Mouse (Mus musculus): ENCODE data around the gene Rrbp1.
A peak's percentile ranks its signal among the peaks of the same experiment; 100 is the strongest.

Gene Rrbp1

GRCm38 (mm10) chr2:143914760-143915599 lies 96.1 kb downstream of the Rrbp1 start, which contains the start of gene Dstn:
TSS of gene Dstn (plus strand) at chr2:143915320.
- peak; percentile 99 for DNase-seq

DNA sequence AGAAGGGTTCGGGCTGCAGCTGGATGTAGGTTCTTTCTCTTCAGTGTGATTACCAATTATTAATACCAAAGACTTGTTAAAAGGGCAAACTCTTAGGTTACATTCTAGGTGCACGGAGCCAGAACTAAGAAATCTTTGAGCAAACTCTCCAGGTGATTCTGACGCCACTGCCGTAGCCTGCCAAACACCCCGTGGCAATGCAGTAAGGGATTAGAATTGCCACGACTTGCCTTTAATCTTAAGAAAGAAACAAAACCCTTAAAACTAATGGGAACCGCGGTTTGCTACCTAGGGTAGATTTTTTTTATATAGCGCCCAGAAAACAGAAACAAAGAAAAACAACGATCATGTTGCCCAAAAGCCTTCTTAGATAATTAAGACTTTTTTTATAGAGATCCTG lies 96.8 kb downstream of the Rrbp1 start:
- DNase-seq: no peak

DNA sequence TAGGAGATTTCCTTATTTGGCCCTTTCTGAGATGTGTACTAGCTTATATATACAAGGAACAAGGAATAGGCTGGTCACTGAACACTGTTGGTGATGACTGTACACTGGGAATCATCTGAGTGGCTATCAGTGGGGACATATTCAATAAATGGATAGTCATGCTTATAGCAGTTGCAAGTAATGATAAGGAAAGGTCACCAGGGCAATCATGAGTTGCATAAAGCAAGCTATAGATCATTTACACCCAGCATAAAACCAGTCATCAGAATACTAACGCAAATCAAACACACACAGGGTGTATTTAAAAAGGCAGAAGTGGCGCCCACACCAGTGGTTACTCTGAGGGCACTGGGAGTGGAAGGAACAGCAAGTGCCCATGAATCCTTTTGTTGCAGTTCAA lies 98.9 kb downstream of the Rrbp1 start:
- DNase-seq: no peak

GRCm38 (mm10) chr2:143909230-143909629 lies 101.8 kb downstream of the Rrbp1 start:
- DNase-seq: no peak

DNA sequence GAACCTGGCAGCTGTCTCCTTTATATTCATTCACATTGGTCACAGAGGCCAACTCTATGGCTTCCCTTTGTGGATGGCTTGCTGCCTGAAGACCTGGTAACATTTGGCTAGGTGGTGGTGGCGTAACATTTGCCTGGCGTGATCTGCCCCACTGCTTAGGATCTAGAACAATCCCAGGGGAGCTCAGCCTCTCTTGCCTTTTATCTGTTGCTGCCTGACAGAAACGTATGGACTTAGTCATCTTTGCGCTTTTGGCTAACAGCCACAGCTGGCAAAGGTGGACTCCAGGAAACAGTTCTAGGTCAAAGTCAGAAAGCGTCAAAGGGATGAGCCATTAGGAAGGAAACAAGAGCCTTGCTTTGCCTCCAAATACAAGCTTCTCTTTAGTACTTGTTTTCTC lies 106.2 kb downstream of the Rrbp1 start:
- no peak for DNase-seq

DNA sequence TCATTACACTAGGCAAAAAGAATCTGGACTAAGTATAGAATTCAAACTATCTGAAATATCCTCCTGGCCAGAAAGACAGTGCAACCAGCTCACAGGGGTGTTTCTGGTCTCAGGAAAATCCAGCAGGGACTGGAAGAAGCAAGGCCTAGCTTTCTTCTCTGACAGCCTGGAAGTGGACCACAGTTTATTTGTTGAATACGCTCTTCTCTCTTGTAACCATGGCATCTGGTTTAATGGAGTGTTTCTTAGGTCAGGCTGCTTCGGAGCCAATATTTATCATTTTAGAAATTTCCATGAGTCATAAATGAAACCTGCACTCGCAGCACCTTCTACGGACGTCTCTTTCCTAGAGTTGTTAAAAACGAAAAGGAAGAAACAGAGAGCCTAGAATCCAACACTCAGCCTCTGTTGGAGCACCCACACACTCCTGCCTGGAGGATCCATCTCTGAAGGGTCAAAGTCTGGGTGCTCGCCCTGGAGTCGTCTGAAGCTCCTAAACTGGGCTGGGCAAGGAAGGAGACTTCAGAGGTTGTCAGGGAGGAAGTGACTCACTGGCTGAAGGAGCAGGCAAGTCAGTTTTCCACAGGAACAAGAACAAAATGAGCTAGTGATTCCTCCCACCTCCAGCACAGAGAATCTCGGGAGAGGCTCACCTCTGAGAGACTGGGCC lies 107.6 kb downstream of the Rrbp1 start:
- DNase-seq: no peak

DNA sequence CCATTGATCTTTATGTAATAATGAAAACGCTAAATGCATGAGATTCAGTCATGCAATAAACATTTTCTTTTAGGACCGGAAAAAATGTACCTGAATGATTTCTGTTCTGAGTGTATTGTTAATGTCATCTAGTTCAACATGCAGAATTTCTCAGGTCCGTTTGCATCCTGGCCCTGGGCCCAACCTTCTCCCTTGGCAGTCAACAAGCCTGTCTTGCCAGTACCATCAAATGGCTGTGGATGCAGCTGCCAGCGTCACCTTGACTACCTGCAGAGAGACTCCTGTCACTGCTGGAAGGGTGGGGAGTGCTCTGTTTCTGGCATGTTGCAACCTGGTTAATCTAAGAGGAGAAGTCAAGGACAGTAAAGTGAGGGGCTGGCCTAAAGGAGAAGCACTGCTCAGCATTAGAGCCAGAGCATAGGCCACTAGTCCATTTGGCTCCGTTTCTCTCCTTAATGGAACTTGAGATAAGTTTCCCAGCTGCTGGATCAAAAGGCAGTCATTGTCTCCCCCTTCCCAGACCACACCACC lies 110.2 kb downstream of the Rrbp1 start:
- no peak for DNase-seq

GRCm38 (mm10) chr2:143899470-143900220 lies 111.4 kb downstream of the Rrbp1 start:
- DNase-seq: no peak

All from kidney, adult 18-20 months (tissue).